In the genomic region with DNA sequence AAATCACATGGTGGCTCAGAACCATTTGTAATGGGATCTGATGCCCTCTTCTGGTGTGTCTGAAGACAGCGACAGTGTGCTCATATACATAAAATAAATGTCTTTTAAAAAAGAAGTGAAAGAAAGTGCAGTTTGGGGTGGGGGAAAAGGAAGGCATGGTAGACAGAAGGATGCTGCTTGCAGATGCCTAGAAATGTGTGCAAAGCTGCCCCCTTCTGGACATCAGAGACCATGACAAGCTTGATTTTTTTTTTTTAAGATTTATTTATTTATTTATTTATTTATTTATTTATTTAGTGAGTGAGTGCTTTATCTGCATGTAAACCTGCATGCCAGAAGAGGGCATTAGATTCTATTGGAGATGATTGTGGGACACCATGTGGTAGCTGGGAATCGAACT, we compare ENCODE assay signal across 1 mouse cellular context.
TF ChIP-seq lines count a peak whose summit lies in the region.

No protein-coding gene starts in this region.

TF ChIP-seq in ES-E14, 5 proteins besides CTCF, POLR2A, EP300 and RAD21 (continued from another document):
- peak; percentile 76; the same call in 1 of the 2 replicates for TF ChIP-seq ZNF384 (IDR thresholded peaks at IDR 0.05; ENCODE audit: low read depth, low read length)
